Mouse (Mus musculus): ENCODE data around the gene Adgrg5. TPM values are rescaled to one million over a fixed set of nuclear protein-coding genes. Genes with fewer than 3 reads are reported as not detected.

Adgrg5 gene
- polyA plus RNA-seq, 1 experiment from 2014 or later, result 1.4 TPM

- Histone ChIP-seq H3K4me1 (ENCODE audit: control insufficient read depth, insufficient read depth, low read length) (peaks cover 31% of the 10 kb centered on the region), H3K9me3 (replicated peaks; ENCODE audit: control insufficient read depth, low read length) (no peaks in the 10 kb centered on the region), H3K36me3 (ENCODE audit: control insufficient read depth, insufficient read depth) (peaks cover 7% of the 10 kb centered on the region), H3K27me3 (ENCODE audit: control insufficient read depth, insufficient read depth, low read length) (no peaks in the 10 kb centered on the region), H3K9ac (ENCODE audit: low read length) (peak overlapping the region; percentile 46), H3K27ac (ENCODE audit: low read length) (no peak overlapping the region), H3K4me2 (ENCODE audit: low read depth, low read length) (peak overlapping the region; percentile 53), H3K4me3 (ENCODE audit: low read length) (peak overlapping the region; percentile 17; the same call in 1 of the 2 replicates)
- ATAC-seq (replicated peaks; ENCODE audit: extremely low read depth, insufficient read depth, low FRiP score), result peak; percentile 46
- WGBS, result 20% methylated on average over 11 of the region's 11 CpGs
Observed at GRCm38 (mm10) chr8:94899262-94899661, 24.2 kb upstream of the Adgrg5 start.

- Histone ChIP-seq H3K4me2 (ENCODE audit: low read depth, low read length) (peak overlapping the region; percentile 35), H3K4me1 (ENCODE audit: control insufficient read depth, insufficient read depth, low read length) (peaks cover 45% of the 10 kb centered on the region), H3K4me3 (ENCODE audit: low read length) (no peak overlapping the region), H3K9me3 (replicated peaks; ENCODE audit: control insufficient read depth, low read length) (no peaks in the 10 kb centered on the region), H3K27ac (ENCODE audit: low read length) (peak overlapping the region; percentile 88), H3K36me3 (ENCODE audit: control insufficient read depth, insufficient read depth) (peaks cover 7% of the 10 kb centered on the region), H3K9ac (ENCODE audit: low read length) (peak overlapping the region; percentile 44; the same call in 1 of the 2 replicates), H3K27me3 (ENCODE audit: control insufficient read depth, insufficient read depth, low read length) (no peaks in the 10 kb centered on the region)
- peak; percentile 51 for ATAC-seq (replicated peaks; ENCODE audit: extremely low read depth, insufficient read depth, low FRiP score)
- 11% methylated on average over 6 of the region's 6 CpGs for WGBS
Observed at GRCm38 (mm10) chr8:94900617-94901016, 22.9 kb upstream of the Adgrg5 start.

GRCm38 (mm10) chr8:94901031-94901430, 22.5 kb upstream of the Adgrg5 start:
- WGBS, result 4% methylated on average over 5 of the region's 5 CpGs
- Histone ChIP-seq H3K27ac (ENCODE audit: low read length) (peak overlapping the region; percentile 88), H3K4me3 (ENCODE audit: low read length) (no peak overlapping the region), H3K9ac (ENCODE audit: low read length) (peak overlapping the region; percentile 44), H3K9me3 (replicated peaks; ENCODE audit: control insufficient read depth, low read length) (no peaks in the 10 kb centered on the region), H3K4me1 (ENCODE audit: control insufficient read depth, insufficient read depth, low read length) (peaks cover 47% of the 10 kb centered on the region), H3K27me3 (ENCODE audit: control insufficient read depth, insufficient read depth, low read length) (no peaks in the 10 kb centered on the region), H3K4me2 (ENCODE audit: low read depth, low read length) (peak overlapping the region; percentile 35), H3K36me3 (ENCODE audit: control insufficient read depth, insufficient read depth) (peaks cover 10% of the 10 kb centered on the region)
- ATAC-seq (replicated peaks; ENCODE audit: extremely low read depth, insufficient read depth, low FRiP score), result peak; percentile 24

- Histone ChIP-seq H3K4me3 (ENCODE audit: low read length) (no peak overlapping the region), H3K36me3 (ENCODE audit: control insufficient read depth, insufficient read depth) (peaks cover 21% of the 10 kb centered on the region), H3K9ac (ENCODE audit: low read length) (no peak overlapping the region), H3K4me1 (ENCODE audit: control insufficient read depth, insufficient read depth, low read length) (peaks cover 47% of the 10 kb centered on the region), H3K27ac (ENCODE audit: low read length) (no peak overlapping the region), H3K4me2 (ENCODE audit: low read depth, low read length) (no peak overlapping the region), H3K27me3 (ENCODE audit: control insufficient read depth, insufficient read depth, low read length) (no peaks in the 10 kb centered on the region), H3K9me3 (replicated peaks; ENCODE audit: control insufficient read depth, low read length) (no peaks in the 10 kb centered on the region)
- WGBS, result 70% methylated on average over 12 of the region's 12 CpGs
- no peak for ATAC-seq (replicated peaks; ENCODE audit: extremely low read depth, insufficient read depth, low FRiP score)
Observed at GRCm38 (mm10) chr8:94903709-94904108, 19.8 kb upstream of the Adgrg5 start.

- 44% methylated on average over 12 of the region's 12 CpGs for WGBS
- H3K4me3 ChIP-seq (ENCODE audit: low read length), result no peak overlapping the region
- peak; percentile 42 for ATAC-seq (replicated peaks; ENCODE audit: extremely low read depth, insufficient read depth, low FRiP score)
- H3K9ac ChIP-seq (ENCODE audit: low read length), result no peak overlapping the region
- no peaks in the 10 kb centered on the region for H3K9me3 ChIP-seq (replicated peaks; ENCODE audit: control insufficient read depth, low read length)
- H3K4me1 ChIP-seq (ENCODE audit: control insufficient read depth, insufficient read depth, low read length), result peaks cover 39% of the 10 kb centered on the region
- peaks cover 21% of the 10 kb centered on the region for H3K36me3 ChIP-seq (ENCODE audit: control insufficient read depth, insufficient read depth)
- H3K4me2 ChIP-seq (ENCODE audit: low read depth, low read length), result 0 out of 2 replicates have a peak overlapping the region, but pooled peaks have one; percentile 6
- H3K27ac ChIP-seq (ENCODE audit: low read length), result peak overlapping the region; percentile 37
- no peaks in the 10 kb centered on the region for H3K27me3 ChIP-seq (ENCODE audit: control insufficient read depth, insufficient read depth, low read length)
Observed at GRCm38 (mm10) chr8:94904450-94905175, 18.9 kb upstream of the Adgrg5 start.

GRCm38 (mm10) chr8:94907591-94908300, 15.7 kb upstream of the Adgrg5 start:
- no peak overlapping the region for H3K4me3 ChIP-seq (ENCODE audit: low read length)
- no peaks in the 10 kb centered on the region for H3K27me3 ChIP-seq (ENCODE audit: control insufficient read depth, insufficient read depth, low read length)
- H3K4me1 ChIP-seq (ENCODE audit: control insufficient read depth, insufficient read depth, low read length), result peaks cover 21% of the 10 kb centered on the region
- no peaks in the 10 kb centered on the region for H3K9me3 ChIP-seq (replicated peaks; ENCODE audit: control insufficient read depth, low read length)
- H3K9ac ChIP-seq (ENCODE audit: low read length), result no peak overlapping the region
- 0 out of 2 replicates have a peak, but pooled peaks have one; percentile 7 for ATAC-seq (replicated peaks; ENCODE audit: extremely low read depth, insufficient read depth, low FRiP score)
- H3K27ac ChIP-seq (ENCODE audit: low read length), result peak overlapping the region; percentile 56; the same call in 1 of the 2 replicates
- 77% methylated on average over 18 of the region's 18 CpGs for WGBS
- peaks cover 20% of the 10 kb centered on the region for H3K36me3 ChIP-seq (ENCODE audit: control insufficient read depth, insufficient read depth)
- no peak overlapping the region for H3K4me2 ChIP-seq (ENCODE audit: low read depth, low read length)

GRCm38 (mm10) chr8:94908847-94909246, 14.6 kb upstream of the Adgrg5 start:
- H3K27me3 ChIP-seq (ENCODE audit: control insufficient read depth, insufficient read depth, low read length), result no peaks in the 10 kb centered on the region
- WGBS, result 7% methylated on average over 4 of the region's 4 CpGs
- H3K4me3 ChIP-seq (ENCODE audit: low read length), result no peak overlapping the region
- H3K4me2 ChIP-seq (ENCODE audit: low read depth, low read length), result no peak overlapping the region
- no peaks in the 10 kb centered on the region for H3K9me3 ChIP-seq (replicated peaks; ENCODE audit: control insufficient read depth, low read length)
- H3K4me1 ChIP-seq (ENCODE audit: control insufficient read depth, insufficient read depth, low read length), result peaks cover 30% of the 10 kb centered on the region
- 0 out of 2 replicates have a peak, but pooled peaks have one; percentile 34 for ATAC-seq (replicated peaks; ENCODE audit: extremely low read depth, insufficient read depth, low FRiP score)
- peaks cover 14% of the 10 kb centered on the region for H3K36me3 ChIP-seq (ENCODE audit: control insufficient read depth, insufficient read depth)
- H3K27ac ChIP-seq (ENCODE audit: low read length), result peak overlapping the region; percentile 44; the same call in 1 of the 2 replicates
- H3K9ac ChIP-seq (ENCODE audit: low read length), result no peak overlapping the region

- no peak for ATAC-seq (replicated peaks; ENCODE audit: extremely low read depth, insufficient read depth, low FRiP score)
- peaks cover 46% of the 10 kb centered on the region for H3K4me1 ChIP-seq (ENCODE audit: control insufficient read depth, insufficient read depth, low read length)
Observed at GRCm38 (mm10) chr8:94913061-94913660, 10.3 kb upstream of the Adgrg5 start.

More at GRCm38 (mm10) chr8:94913061-94913660, 10.3 kb upstream of the Adgrg5 start:
- Histone ChIP-seq H3K36me3 (ENCODE audit: control insufficient read depth, insufficient read depth) (0 out of 2 replicates have a peak, but pooled peaks cover under 1% of the 10 kb centered on the region), H3K4me3 (ENCODE audit: low read length) (peak overlapping the region; percentile 43), H3K9me3 (replicated peaks; ENCODE audit: control insufficient read depth, low read length) (no peaks in the 10 kb centered on the region), H3K4me2 (ENCODE audit: low read depth, low read length) (peak overlapping the region; percentile 75), H3K9ac (ENCODE audit: low read length) (peak overlapping the region; percentile 52), H3K27me3 (ENCODE audit: control insufficient read depth, insufficient read depth, low read length) (no peaks in the 10 kb centered on the region), H3K27ac (ENCODE audit: low read length) (no peak overlapping the region)
- WGBS, result 20% methylated on average over 77 of the region's 77 CpGs

All from heart, embryonic 16.5 days (tissue).